Mouse (Mus musculus): ENCODE results near the gene Sdhaf4. TPM values are rescaled to one million over a fixed set of nuclear protein-coding genes. Genes with fewer than 3 reads are reported as not detected.

Sdhaf4 gene
- polyA plus RNA-seq, 1 experiment: 40.5 TPM

- H3ac ChIP-seq (ENCODE audit: control insufficient read depth, insufficient read length): no peak overlapping the region
- H3K36me3 ChIP-seq (ENCODE audit: control insufficient read depth, insufficient read depth): no peaks in the 10 kb centered on the region
- H3K4me2 ChIP-seq (ENCODE audit: low read depth): no peak overlapping the region
- TF ChIP-seq SRF (IDR thresholded peaks at IDR 0.05; ENCODE audit: control insufficient read depth, insufficient read length, low read depth) (no peak), POLR2AphosphoS2 (IDR thresholded peaks at IDR 0.05; ENCODE audit: insufficient read length, low read depth) (no peak), POLR2A (IDR thresholded peaks at IDR 0.05; ENCODE audit: insufficient read length, low read depth) (no peak), USF1 (IDR thresholded peaks at IDR 0.05; ENCODE audit: low read depth) (no peak), MAX (IDR thresholded peaks at IDR 0.05; ENCODE audit: low read depth) (no peak), MYOG (IDR thresholded peaks at IDR 0.05; ENCODE audit: control insufficient read depth in 1 of 3, insufficient read depth in 1 of 3, insufficient read length in 2 of 3, low read depth in 2 of 3) (no peak), MYOD1 (IDR thresholded peaks at IDR 0.05; ENCODE audit: control insufficient read depth in 1 of 3, insufficient read length in 2 of 3, low read depth in 2 of 3) (no peak), CEBPB (IDR thresholded peaks at IDR 0.05; ENCODE audit: insufficient read depth, poor library complexity, severe bottlenecking) (no peak), TCF12 (IDR thresholded peaks at IDR 0.05; ENCODE audit: insufficient read depth, poor library complexity, severe bottlenecking) (no peak), E2F4 (IDR thresholded peaks at IDR 0.05; ENCODE audit: insufficient read depth) (no peak), TCF3 (IDR thresholded peaks at IDR 0.05; ENCODE audit: insufficient read length, low read depth) (no peak), REST (IDR thresholded peaks at IDR 0.05; ENCODE audit: insufficient read depth, insufficient read length) (no peak)
- no peaks in the 10 kb centered on the region for H3K27me3 ChIP-seq (ENCODE audit: control insufficient read depth, insufficient read depth, insufficient read length)
- H3K79me2 ChIP-seq (ENCODE audit: control insufficient read depth, insufficient read depth): no peaks in the 10 kb centered on the region
- H3K4me3 ChIP-seq: no peak overlapping the region
These were observed 56.4 kb downstream of the Sdhaf4 start for GRCm38 (mm10) chr1:23948778-23949699.

- no peaks in the 10 kb centered on the region for H3K79me2 ChIP-seq (ENCODE audit: control insufficient read depth, insufficient read depth)
- no peaks in the 10 kb centered on the region for H3K27me3 ChIP-seq (ENCODE audit: control insufficient read depth, insufficient read depth, insufficient read length)
- no peak overlapping the region for H3K4me3 ChIP-seq
- H3ac ChIP-seq (ENCODE audit: control insufficient read depth, insufficient read length): no peak overlapping the region
- no peak for TF ChIP-seq TCF3 (IDR thresholded peaks at IDR 0.05; ENCODE audit: insufficient read length, low read depth)
- no peak for TF ChIP-seq MAX (IDR thresholded peaks at IDR 0.05; ENCODE audit: low read depth)
- TF ChIP-seq SRF (IDR thresholded peaks at IDR 0.05; ENCODE audit: control insufficient read depth, insufficient read length, low read depth): no peak
- TF ChIP-seq CEBPB (IDR thresholded peaks at IDR 0.05; ENCODE audit: insufficient read depth, poor library complexity, severe bottlenecking): no peak
- no peak for TF ChIP-seq TCF12 (IDR thresholded peaks at IDR 0.05; ENCODE audit: insufficient read depth, poor library complexity, severe bottlenecking)
- no peak overlapping the region for H3K4me2 ChIP-seq (ENCODE audit: low read depth)
- H3K36me3 ChIP-seq (ENCODE audit: control insufficient read depth, insufficient read depth): no peaks in the 10 kb centered on the region
These were observed 57.2 kb downstream of the Sdhaf4 start for GRCm38 (mm10) chr1:23948290-23948689.

Other genes starting within 250 kb of the Sdhaf4 start
- 0.22 TPM for gene B3gat2, start 243.9 kb downstream of the Sdhaf4 start, polyA plus RNA-seq (2012; fragmentation: generic; extraction: Trizol)
- 29.2 TPM for gene Smap1, start 83.3 kb downstream of the Sdhaf4 start, polyA plus RNA-seq (2012; fragmentation: generic; extraction: Trizol)
- gene Fam135a, start 94.7 kb upstream of the Sdhaf4 start, polyA plus RNA-seq (2012; fragmentation: generic; extraction: Trizol): 6.5 TPM
- not detected for gene Col9a1, start 172.0 kb upstream of the Sdhaf4 start, polyA plus RNA-seq (2012; fragmentation: generic; extraction: Trizol)